Mouse (Mus musculus): Measurements from ENCODE around the gene Agtpbp1. TPM values are rescaled to one million over a fixed set of nuclear protein-coding genes. Genes with fewer than 3 reads are reported as not detected.

The Agtpbp1 gene
- polyA plus RNA-seq, 1 experiment from 2014 or later: 17.8 TPM

DNA sequence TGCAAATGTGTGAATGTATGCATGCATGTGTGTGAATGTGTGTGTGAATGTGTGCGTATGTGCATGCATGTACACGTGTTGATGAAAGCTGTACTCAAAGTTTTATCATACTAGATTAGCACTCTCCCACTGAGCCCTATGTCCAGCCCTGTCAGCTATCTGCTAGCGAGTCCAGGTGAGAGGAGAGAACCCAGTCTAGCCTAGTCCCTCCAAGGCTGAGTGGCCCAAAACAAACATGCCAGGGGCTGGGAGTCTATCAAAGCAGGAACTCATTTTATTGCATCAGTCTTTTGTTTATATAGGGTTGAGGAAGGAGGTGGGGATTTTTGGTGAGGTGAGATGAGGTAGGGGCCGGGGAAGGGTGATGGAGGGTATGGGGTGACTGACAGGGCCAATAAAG, 172.4 kb downstream of the Agtpbp1 start:
- Histone ChIP-seq H3K9me3 (ENCODE audit: control insufficient read depth, low read length) (no peaks in the 10 kb centered on the region), H3K27me3 (ENCODE audit: control insufficient read depth, insufficient read depth, low read depth, low read length) (no peaks in the 10 kb centered on the region), H3K4me2 (ENCODE audit: low read depth, low read length) (no peak overlapping the region), H3K27ac (ENCODE audit: low read length) (no peak overlapping the region), H3K36me3 (ENCODE audit: control insufficient read depth, insufficient read depth, low read length) (no peaks in the 10 kb centered on the region), H3K9ac (ENCODE audit: low read length) (no peak overlapping the region), H3K4me3 (ENCODE audit: low read length) (no peak overlapping the region), H3K4me1 (replicated peaks; ENCODE audit: control insufficient read depth, insufficient read depth, low read length) (no peaks in the 10 kb centered on the region)
- 68% methylated on average over 4 of the region's 4 CpGs for WGBS
- no peak for ATAC-seq (ENCODE audit: low read depth)

DNA sequence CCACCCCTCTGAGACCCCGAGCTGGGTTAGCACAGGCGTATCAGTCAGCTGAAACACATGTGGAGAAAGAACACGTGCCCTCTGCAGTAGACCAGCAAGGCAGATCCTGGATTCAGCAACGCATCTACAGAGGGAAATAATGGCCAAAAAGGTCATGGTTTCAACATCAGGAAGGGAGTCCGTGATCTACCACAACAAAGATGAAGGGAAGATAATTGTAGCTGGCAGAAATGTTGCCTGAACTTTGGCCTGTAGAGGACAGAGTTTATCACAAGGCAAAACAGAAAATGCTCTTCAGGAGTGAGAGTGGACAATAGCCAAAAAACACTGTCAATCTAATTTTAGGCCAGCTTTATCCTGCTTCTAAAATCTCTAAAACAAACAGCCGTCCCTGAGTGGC, 177.8 kb downstream of the Agtpbp1 start:
- WGBS: 84% methylated on average over 6 of the region's 6 CpGs
- no peak overlapping the region for H3K9ac ChIP-seq (ENCODE audit: low read length)
- no peaks in the 10 kb centered on the region for H3K27me3 ChIP-seq (ENCODE audit: control insufficient read depth, insufficient read depth, low read depth, low read length)
- ATAC-seq (ENCODE audit: low read depth): no peak
- no peak overlapping the region for H3K4me2 ChIP-seq (ENCODE audit: low read depth, low read length)
- H3K4me3 ChIP-seq (ENCODE audit: low read length): no peak overlapping the region
- no peaks in the 10 kb centered on the region for H3K9me3 ChIP-seq (ENCODE audit: control insufficient read depth, low read length)
- no peak overlapping the region for H3K27ac ChIP-seq (ENCODE audit: low read length)
- no peaks in the 10 kb centered on the region for H3K36me3 ChIP-seq (ENCODE audit: control insufficient read depth, insufficient read depth, low read length)
- H3K4me1 ChIP-seq (replicated peaks; ENCODE audit: control insufficient read depth, insufficient read depth, low read length): no peaks in the 10 kb centered on the region

DNA sequence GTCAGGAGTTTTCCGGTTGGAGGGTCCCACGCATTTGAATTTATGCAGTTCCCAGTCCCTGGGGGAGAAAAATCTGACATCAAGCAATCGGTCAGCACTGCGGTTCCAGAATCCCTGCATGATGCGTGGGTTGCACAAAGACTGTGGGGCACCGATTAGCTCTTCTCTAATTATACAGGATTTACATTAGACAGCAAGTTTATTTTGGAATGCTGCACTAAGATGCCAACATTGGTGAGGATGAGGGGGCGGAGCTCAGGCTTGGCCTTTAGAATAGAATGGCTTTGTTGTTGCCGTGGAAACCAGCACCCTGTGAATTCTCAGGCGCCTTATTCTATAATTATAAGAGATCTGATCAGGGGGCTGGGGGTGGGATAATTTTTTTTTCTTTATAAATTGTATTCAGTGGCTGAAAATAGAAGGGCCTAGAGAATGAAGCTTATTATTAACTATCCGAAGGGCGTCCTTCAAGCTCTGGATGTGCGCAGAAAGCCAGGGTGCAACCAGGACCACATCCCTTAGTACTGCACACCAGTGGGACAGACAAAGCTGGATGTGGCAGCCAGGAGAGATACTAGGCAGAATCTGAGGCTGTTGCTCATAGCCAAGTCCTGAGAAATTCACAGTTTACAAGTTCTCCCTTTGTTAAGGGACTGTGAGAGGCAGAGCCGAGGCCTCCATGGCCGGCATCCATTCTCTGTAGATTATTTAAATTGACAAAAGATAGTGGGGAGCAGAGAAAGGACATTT, 182.8 kb downstream of the Agtpbp1 start:
- Histone ChIP-seq H3K4me1 (replicated peaks; ENCODE audit: control insufficient read depth, insufficient read depth, low read length) (no peaks in the 10 kb centered on the region), H3K36me3 (ENCODE audit: control insufficient read depth, insufficient read depth, low read length) (no peaks in the 10 kb centered on the region), H3K4me2 (ENCODE audit: low read depth, low read length) (no peak overlapping the region), H3K9me3 (ENCODE audit: control insufficient read depth, low read length) (no peaks in the 10 kb centered on the region), H3K27me3 (ENCODE audit: control insufficient read depth, insufficient read depth, low read depth, low read length) (no peaks in the 10 kb centered on the region), H3K4me3 (ENCODE audit: low read length) (no peak overlapping the region), H3K27ac (ENCODE audit: low read length) (no peak overlapping the region), H3K9ac (ENCODE audit: low read length) (no peak overlapping the region)
- WGBS: 85% methylated on average over 14 of the region's 14 CpGs
- no peak for ATAC-seq (ENCODE audit: low read depth)

DNA sequence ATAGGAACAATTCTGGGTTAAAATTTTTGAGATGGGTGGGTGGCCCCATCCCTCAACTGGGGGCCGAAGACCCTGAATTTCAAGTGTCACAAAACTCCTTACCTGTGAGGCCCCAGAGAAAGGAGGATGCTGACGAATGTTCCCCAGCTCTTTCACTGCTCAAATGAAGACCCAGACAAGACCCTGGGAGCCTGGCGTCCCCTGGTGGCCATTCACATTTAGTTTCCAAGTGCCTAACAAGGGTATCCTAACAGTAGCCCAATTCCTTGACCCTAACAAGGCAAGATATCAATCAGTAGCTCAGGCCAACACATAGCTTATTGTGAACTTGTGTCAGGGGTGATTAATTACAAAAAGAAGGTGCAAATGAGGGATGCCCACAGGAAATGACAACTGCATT, 187.5 kb downstream of the Agtpbp1 start:
- H3K4me2 ChIP-seq (ENCODE audit: low read depth, low read length): no peak overlapping the region
- no peak for ATAC-seq (ENCODE audit: low read depth)
- H3K27ac ChIP-seq (ENCODE audit: low read length): no peak overlapping the region
- no peak overlapping the region for H3K4me3 ChIP-seq (ENCODE audit: low read length)
- WGBS: 30% methylated on average over 3 of the region's 3 CpGs
- no peaks in the 10 kb centered on the region for H3K27me3 ChIP-seq (ENCODE audit: control insufficient read depth, insufficient read depth, low read depth, low read length)
- no peaks in the 10 kb centered on the region for H3K4me1 ChIP-seq (replicated peaks; ENCODE audit: control insufficient read depth, insufficient read depth, low read length)
- no peaks in the 10 kb centered on the region for H3K9me3 ChIP-seq (ENCODE audit: control insufficient read depth, low read length)
- no peak overlapping the region for H3K9ac ChIP-seq (ENCODE audit: low read length)
- H3K36me3 ChIP-seq (ENCODE audit: control insufficient read depth, insufficient read depth, low read length): no peaks in the 10 kb centered on the region

Other genes starting within 250 kb of the Agtpbp1 start
- 88.8 and 96.9 TPM in 2 replicates for gene Naa35, start within 50 bp of the Agtpbp1 start, polyA plus RNA-seq (2015; fragmentation: Nextera tagmentation; extraction: Ambion mirVana)
- 34.5 and 36.9 TPM in 2 replicates for gene Golm1, start 90.6 kb upstream of the Agtpbp1 start, polyA plus RNA-seq (2015; fragmentation: Nextera tagmentation; extraction: Ambion mirVana)
- gene 4921517D22Rik, start 108.9 kb upstream of the Agtpbp1 start, polyA plus RNA-seq (2015; fragmentation: Nextera tagmentation; extraction: Ambion mirVana): not detected in 2 replicates
- gene Spata31d1a, start 125.1 kb upstream of the Agtpbp1 start, polyA plus RNA-seq (2015; fragmentation: Nextera tagmentation; extraction: Ambion mirVana): not detected in 2 replicates
- not detected in 2 replicates for gene Spata31d1b, start 127.1 kb upstream of the Agtpbp1 start, polyA plus RNA-seq (2015; fragmentation: Nextera tagmentation; extraction: Ambion mirVana)
- gene Spata31d1d, start 146.5 kb upstream of the Agtpbp1 start, polyA plus RNA-seq (2015; fragmentation: Nextera tagmentation; extraction: Ambion mirVana): not detected in 2 replicates
- 0.24 and 0.29 TPM in 2 replicates for gene 1700014D04Rik, start 161.5 kb upstream of the Agtpbp1 start, polyA plus RNA-seq (2015; fragmentation: Nextera tagmentation; extraction: Ambion mirVana)
- gene Isca1, start 184.6 kb upstream of the Agtpbp1 start, polyA plus RNA-seq (2015; fragmentation: Nextera tagmentation; extraction: Ambion mirVana): 168 and 183 TPM in 2 replicates
- gene Gm49354, start 197.0 kb upstream of the Agtpbp1 start, polyA plus RNA-seq (2015; fragmentation: Nextera tagmentation; extraction: Ambion mirVana): not detected in 2 replicates
- 46.8 and 50.7 TPM in 2 replicates for gene Tut7, start 237.9 kb upstream of the Agtpbp1 start, polyA plus RNA-seq (2015; fragmentation: Nextera tagmentation; extraction: Ambion mirVana)

Data from lung, embryonic 16.5 days (tissue).